Mouse (Mus musculus) adrenal gland, adult (tissue): ENCODE data around the gene Nkx2-5.

ENCODE experiments used
- DNase-seq, 2 experiments: peaks; one replicate each; pipeline ENCODE4 v3.0.0; 2022 to 2023; ENCODE audit warnings: low spot score in 1 of 2; ENCODE audit not compliant: inconsistent age in 2 of 2

The Nkx2-5 gene

GRCm38 (mm10) chr17:26837546-26837985, 7.2 kb downstream of the Nkx2-5 start:
- no peak for DNase-seq

- DNase-seq: no peak
Observed at GRCm38 (mm10) chr17:26836786-26837545, 7.8 kb downstream of the Nkx2-5 start.

- no peak for DNase-seq
Observed at GRCm38 (mm10) chr17:26836377-26836776, 8.4 kb downstream of the Nkx2-5 start.

GRCm38 (mm10) chr17:26835956-26836355, 8.9 kb downstream of the Nkx2-5 start:
- DNase-seq: no peak

GRCm38 (mm10) chr17:26834966-26835755, 9.6 kb downstream of the Nkx2-5 start:
- DNase-seq: peak; percentile 66 to 69

GRCm38 (mm10) chr17:26834302-26834965, 10.4 kb downstream of the Nkx2-5 start:
- DNase-seq: no peak

- no peak for DNase-seq
Observed at GRCm38 (mm10) chr17:26833806-26834205, 11.0 kb downstream of the Nkx2-5 start.

DNA sequence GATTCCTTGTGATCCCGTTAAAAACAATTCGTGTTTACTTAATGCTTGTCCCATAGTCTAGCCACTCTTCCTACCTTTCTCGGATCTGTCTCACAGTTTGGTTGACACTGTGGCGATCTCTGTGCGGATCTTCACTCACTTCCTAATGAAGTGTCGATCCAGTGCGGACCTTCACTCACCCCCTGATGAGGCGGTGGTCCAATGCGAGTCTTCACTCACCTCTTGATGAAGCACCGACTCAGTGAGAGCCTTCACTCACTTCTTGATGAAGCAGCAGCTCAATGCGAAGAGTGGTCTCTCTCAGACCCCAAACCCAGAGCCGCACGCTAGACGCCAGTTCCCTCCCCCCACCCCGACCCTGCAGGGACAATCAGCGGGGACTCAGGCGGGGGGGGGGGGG, 18.7 kb downstream of the Nkx2-5 start:
- DNase-seq: no peak

DNA sequence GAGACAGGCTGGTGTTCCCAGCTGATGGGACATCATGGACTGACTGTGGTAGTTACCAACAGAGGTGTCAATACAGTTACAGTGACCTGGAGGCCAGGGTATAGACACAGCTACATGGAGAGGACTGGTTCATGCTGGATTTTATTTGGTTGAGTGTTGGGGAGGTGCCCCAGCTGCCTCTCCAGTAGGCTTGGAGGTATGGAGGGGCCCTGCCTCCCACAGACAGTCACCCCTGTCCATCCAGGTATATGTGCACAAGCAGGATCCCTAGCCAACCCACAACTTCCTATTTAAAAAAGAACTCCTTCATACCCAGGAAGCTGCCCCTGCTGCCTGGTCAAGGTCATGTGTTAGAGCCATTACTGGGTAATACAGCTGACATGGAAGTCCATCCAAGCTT, 27.0 kb downstream of the Nkx2-5 start:
- DNase-seq: no peak

DNA sequence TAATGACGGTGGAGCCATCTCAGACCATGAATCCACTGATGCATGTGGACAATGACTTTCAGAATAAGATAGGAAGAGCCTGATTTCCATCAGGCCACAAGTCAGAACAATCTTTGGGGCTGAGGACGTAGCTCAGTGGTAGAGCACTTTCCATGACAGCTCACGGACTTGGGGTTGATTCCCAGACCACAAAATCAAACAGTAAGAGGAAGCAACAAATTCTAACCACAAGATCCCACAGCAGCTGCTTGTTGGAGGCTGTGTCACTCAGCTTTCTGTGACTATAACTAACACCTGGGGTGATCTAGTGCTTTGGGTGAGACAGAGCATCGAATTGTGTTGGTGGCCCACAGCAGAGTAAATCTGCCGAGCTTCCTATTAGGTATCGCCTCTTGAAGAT, 28.0 kb downstream of the Nkx2-5 start:
- no peak for DNase-seq

GRCm38 (mm10) chr17:26813497-26813896, 31.3 kb downstream of the Nkx2-5 start:
- DNase-seq: no peak

DNA sequence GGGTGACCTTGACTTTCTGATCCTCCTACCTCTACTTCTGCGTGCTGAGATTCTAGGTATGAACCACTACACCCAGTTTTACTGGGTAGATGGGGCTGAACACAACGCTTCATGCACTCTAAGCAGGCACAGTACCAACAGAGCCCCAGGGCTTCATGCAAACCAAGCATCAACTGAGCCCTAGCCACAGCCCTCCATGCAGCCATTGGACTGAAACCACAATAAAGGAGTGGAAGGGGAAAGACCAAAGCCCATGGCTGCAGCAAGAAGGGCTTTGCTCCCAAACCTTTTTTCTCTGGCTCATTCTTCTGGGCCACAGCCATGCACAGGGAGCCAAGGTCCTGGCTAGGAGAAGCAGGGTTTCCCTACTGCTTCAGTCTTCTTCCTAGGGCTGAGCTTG, 32.2 kb downstream of the Nkx2-5 start:
- DNase-seq: no peak

GRCm38 (mm10) chr17:26802886-26803285, 41.9 kb downstream of the Nkx2-5 start:
- DNase-seq: no peak

DNA sequence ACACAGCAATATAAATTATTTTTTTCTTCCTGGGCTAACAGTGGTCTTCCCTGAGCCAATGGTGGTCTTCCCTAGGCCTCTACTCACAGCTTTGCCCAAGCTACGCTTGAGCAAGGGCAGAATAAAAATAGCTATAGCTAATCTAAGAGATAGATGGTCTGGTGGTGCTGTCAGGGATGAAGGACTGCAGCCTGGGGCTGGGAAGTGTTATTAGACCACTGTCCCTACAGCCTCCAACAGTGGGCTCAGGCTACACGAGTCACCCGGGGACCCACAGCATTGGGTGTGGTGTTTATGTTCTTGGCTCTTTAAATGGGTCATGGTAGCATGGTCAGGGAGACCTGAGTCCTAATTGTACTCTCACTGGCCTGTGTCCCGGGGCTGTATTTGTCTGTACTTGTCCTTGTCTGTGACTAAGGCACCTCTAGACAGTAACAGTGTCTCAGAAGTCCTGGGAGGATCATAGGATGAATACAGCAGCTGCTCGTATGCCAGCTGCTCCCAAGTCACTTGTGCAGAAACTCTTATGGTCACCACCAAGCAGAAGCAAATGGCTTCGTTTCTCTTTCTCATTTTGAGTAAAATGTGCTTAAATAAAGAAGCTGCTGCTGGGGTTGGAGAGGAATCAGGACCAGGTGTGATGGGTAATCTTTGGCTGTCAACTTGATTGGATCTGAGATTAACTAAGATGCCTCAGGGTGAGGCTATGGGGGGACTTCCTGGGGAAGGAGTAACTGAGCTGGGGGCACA, 47.3 kb downstream of the Nkx2-5 start:
- DNase-seq: peak in 1 of 2 experiments; percentile 60

GRCm38 (mm10) chr17:26795386-26795785, 49.4 kb downstream of the Nkx2-5 start:
- DNase-seq: no peak

DNA sequence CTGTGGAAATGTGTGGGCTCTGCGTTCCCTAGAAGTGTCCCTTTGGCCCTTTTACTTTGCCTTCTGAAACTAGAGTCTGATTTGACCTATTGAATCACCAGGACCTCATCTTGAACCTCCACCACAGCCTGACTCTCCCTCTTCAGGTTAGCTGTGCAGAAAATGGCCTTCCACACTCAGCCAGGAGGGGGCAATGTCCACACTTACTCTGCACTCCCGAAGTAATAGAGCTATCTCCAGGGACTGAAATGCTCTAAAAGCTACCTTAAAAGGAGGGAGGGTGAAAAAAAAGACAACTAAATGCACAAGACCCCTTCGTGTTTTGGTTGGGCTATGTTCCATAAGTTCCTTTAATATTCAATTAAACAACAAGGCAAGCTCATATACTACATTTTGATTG, 50.1 kb downstream of the Nkx2-5 start:
- DNase-seq: peak; percentile 69 to 89

GRCm38 (mm10) chr17:26793068-26793765, 51.6 kb downstream of the Nkx2-5 start:
- no peak for DNase-seq

DNA sequence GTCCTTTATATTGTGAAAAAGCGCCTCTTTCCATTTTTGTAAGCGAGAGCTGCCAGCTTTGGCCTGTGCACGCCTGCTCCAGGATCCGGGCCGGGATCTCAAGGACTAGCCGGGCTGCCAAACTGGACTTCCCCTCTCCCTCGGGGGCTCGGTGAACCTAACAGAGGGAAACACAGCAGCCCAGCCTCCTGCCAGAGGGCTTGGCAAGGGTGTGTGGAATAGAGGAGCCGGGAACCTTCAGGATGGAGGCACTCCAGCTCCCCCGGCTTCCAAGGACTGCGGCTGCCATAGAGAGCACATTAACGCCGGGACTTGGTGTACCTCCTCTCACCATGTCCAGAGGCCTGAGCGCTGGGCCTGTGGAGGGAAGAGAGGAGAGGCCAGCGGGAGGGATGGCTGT, 52.7 kb downstream of the Nkx2-5 start:
- DNase-seq: no peak

DNA sequence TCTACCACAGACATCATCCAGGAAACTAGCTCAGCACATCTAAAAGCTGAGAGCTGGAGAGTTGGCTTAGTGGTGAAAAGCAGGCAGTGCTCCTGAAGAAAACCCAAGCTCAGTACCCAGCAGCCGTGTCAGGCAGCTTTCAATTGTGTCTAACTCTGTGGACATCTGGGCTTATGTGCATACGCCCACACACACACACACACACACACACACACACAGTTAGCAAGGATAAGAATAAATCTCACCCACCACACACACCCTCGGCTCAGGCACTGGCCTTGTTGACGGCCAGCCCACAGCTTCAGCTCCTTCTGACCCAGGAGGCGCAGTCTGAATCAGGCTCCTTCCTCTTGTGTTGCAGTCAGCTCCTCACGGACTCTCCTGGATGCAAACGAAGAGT, 53.2 kb downstream of the Nkx2-5 start:
- DNase-seq: no peak
